Mouse (Mus musculus) hindbrain, embryonic 11.5 days (tissue): ENCODE measurements around the gene Ift81. TPM values are rescaled to one million over a fixed set of nuclear protein-coding genes. Genes with fewer than 3 reads are reported as not detected.

Source experiments
- ATAC-seq: fragments of 200-750 bp; cut with Nextera tagmentation; 2 replicates; pipeline ENCODE4 v1.8.0; 2017; ENCODE audit warnings: mild to moderate bottlenecking, moderate TSS enrichment, moderate library complexity; ENCODE audit not compliant: low FRiP score
- DNase-seq: peaks from one replicate; pipeline ENCODE4 v3.0.0-alpha.2; 2015; ENCODE audit warnings: low spot score
- H3K27ac ChIP-seq: fragments of 300-500 bp; sonication (generic); 2 replicates; pipeline ENCODE4 v1.5.1; 2014; ENCODE audit warnings: mild to moderate bottlenecking, low read depth, low read length
- H3K27me3 ChIP-seq: fragments of 300-500 bp; sonication (generic); 2 replicates; pipeline ENCODE4 v1.6.1; 2014; ENCODE audit warnings: mild to moderate bottlenecking, low read length, moderate library complexity, mixed read lengths; ENCODE audit not compliant: control insufficient read depth, insufficient read depth
- H3K36me3 ChIP-seq: fragments of 300-500 bp; sonication (generic); 2 replicates; pipeline ENCODE4 v1.6.1; 2014; ENCODE audit warnings: mild to moderate bottlenecking, low read length, moderate library complexity, mixed read lengths; ENCODE audit not compliant: control insufficient read depth, insufficient read depth
- H3K4me1 ChIP-seq: fragments of 300-500 bp; sonication (generic); replicated peaks from 2 replicates; pipeline ENCODE4 v1.6.1; 2014; ENCODE audit warnings: low read length, mixed read lengths; ENCODE audit not compliant: control insufficient read depth, insufficient read depth
- H3K4me2 ChIP-seq: fragments of 300-500 bp; sonication (generic); replicated peaks from 2 replicates; pipeline ENCODE4 v1.6.1; 2014; ENCODE audit warnings: mild to moderate bottlenecking, low read depth, low read length
- H3K4me3 ChIP-seq: fragments of 300-500 bp; sonication (generic); 2 replicates; pipeline ENCODE4 v1.5.1; 2014; ENCODE audit warnings: low read depth, low read length
- H3K9ac ChIP-seq: fragments of 300-500 bp; sonication (generic); 2 replicates; pipeline ENCODE4 v1.6.1; 2014; ENCODE audit warnings: low read depth, low read length
- H3K9me3 ChIP-seq: fragments of 300-500 bp; sonication (generic); 2 replicates; pipeline ENCODE4 v1.6.1; 2016; ENCODE audit warnings: low read length; ENCODE audit not compliant: control insufficient read depth
- WGBS: fragments of 180-500 bp; shearing (Covaris S2); extraction: QIAGEN DNeasy Blood & Tissue Kit; methylation state at CpG from one replicate; pipeline ENCODE4 v1.1.7; 2014; 5-methylcytosine and 5-hydroxymethylcytosine counted together
- polyA plus RNA-seq: library from polyadenylated mRNA; unstranded; fragments of >200 nt; fragmentation: Nextera tagmentation; extraction: Ambion mirVana; gene quantifications from 2 replicates; pipeline ENCODE4 v1.2.1, GENCODE M21; 2014

The Ift81 gene
- polyA plus RNA-seq: 46.1 and 49.1 TPM in 2 replicates

GRCm38 (mm10) chr5:122613908-122614732 is at the start of gene Ift81:
Gene Ift81 (minus strand): TSS chr5:122614518.
- 3% methylated on average over 62 of the region's 67 CpGs for WGBS
- peak within 1 kb of the TSS; percentile 89 for H3K4me3 ChIP-seq
- no peaks in the 10 kb centered on the region for H3K4me1 ChIP-seq
- H3K36me3 ChIP-seq: no peaks in the 10 kb centered on the region
- peak within 1 kb of the TSS; percentile 89 for H3K9ac ChIP-seq
- H3K9me3 ChIP-seq: no peaks in the 10 kb centered on the region
- H3K4me2 ChIP-seq: peak within 1 kb of the TSS; percentile 53
- peak; percentile 98 for DNase-seq
- peak; percentile 93 for ATAC-seq
- H3K27ac ChIP-seq: peak within 1 kb of the TSS; percentile 67
- H3K27me3 ChIP-seq: no peaks in the 10 kb centered on the region

- no peak overlapping the region for H3K4me3 ChIP-seq
- no peak overlapping the region for H3K9ac ChIP-seq
- ATAC-seq (no peak), DNase-seq (no peak)
- 97% methylated on average over 6 of the region's 6 CpGs for WGBS
- H3K4me2 ChIP-seq: no peak overlapping the region
- H3K27ac ChIP-seq: no peak overlapping the region
- no peaks in the 10 kb centered on the region for H3K4me1 ChIP-seq
- no peaks in the 10 kb centered on the region for H3K9me3 ChIP-seq
- no peaks in the 10 kb centered on the region for H3K27me3 ChIP-seq
- H3K36me3 ChIP-seq: no peaks in the 10 kb centered on the region
These were observed 48.2 kb upstream of the Ift81 start for GRCm38 (mm10) chr5:122662501-122662900.

GRCm38 (mm10) chr5:122656808-122657207 is 42.5 kb upstream of the Ift81 start:
- ATAC-seq (no peak), DNase-seq (no peak)
- 93% methylated on average over 12 of the region's 12 CpGs for WGBS

GRCm38 (mm10) chr5:122654268-122654573 is 39.9 kb upstream of the Ift81 start:
- H3K36me3 ChIP-seq: no peaks in the 10 kb centered on the region
- H3K27ac ChIP-seq: peak overlapping the region; percentile 34
- H3K9ac ChIP-seq: no peak overlapping the region
- no peaks in the 10 kb centered on the region for H3K9me3 ChIP-seq
- ATAC-seq (no peak; the same call in 1 of the 2 replicates), DNase-seq (peak; percentile 9)
- peaks cover 10% of the 10 kb centered on the region for H3K4me1 ChIP-seq
- 58% methylated on average over 5 of the region's 5 CpGs for WGBS
- H3K4me3 ChIP-seq: no peak overlapping the region
- no peak overlapping the region for H3K4me2 ChIP-seq
- H3K27me3 ChIP-seq: no peaks in the 10 kb centered on the region

More at GRCm38 (mm10) chr5:122656808-122657207, 42.5 kb upstream of the Ift81 start:
- Histone ChIP-seq H3K4me2 (no peak overlapping the region), H3K27me3 (no peaks in the 10 kb centered on the region), H3K36me3 (no peaks in the 10 kb centered on the region), H3K27ac (no peak overlapping the region), H3K9ac (no peak overlapping the region), H3K4me1 (peaks cover 10% of the 10 kb centered on the region), H3K9me3 (no peaks in the 10 kb centered on the region), H3K4me3 (no peak overlapping the region)

GRCm38 (mm10) chr5:122653446-122654267 is 39.3 kb upstream of the Ift81 start:
- WGBS: 26% methylated on average over 15 of the region's 15 CpGs
- H3K9ac ChIP-seq: no peak overlapping the region; the same call in 1 of the 2 replicates

GRCm38 (mm10) chr5:122653112-122653445 is 38.8 kb upstream of the Ift81 start:
- Histone ChIP-seq H3K27me3 (no peaks in the 10 kb centered on the region), H3K4me2 (no peak overlapping the region), H3K4me1 (peaks cover 10% of the 10 kb centered on the region), H3K9me3 (no peaks in the 10 kb centered on the region), H3K36me3 (no peaks in the 10 kb centered on the region), H3K4me3 (no peak overlapping the region), H3K9ac (no peak overlapping the region; the same call in 1 of the 2 replicates), H3K27ac (peak overlapping the region; percentile 34)
- ATAC-seq (no peak), DNase-seq (peak; percentile 27)
- 45% methylated on average over 10 of the region's 10 CpGs for WGBS

More at GRCm38 (mm10) chr5:122653446-122654267, 39.3 kb upstream of the Ift81 start:
- no peaks in the 10 kb centered on the region for H3K27me3 ChIP-seq
- H3K36me3 ChIP-seq: no peaks in the 10 kb centered on the region
- ATAC-seq: peak; percentile 69
- peak overlapping the region; percentile 34 for H3K27ac ChIP-seq
- peak; percentile 51 for DNase-seq
- H3K4me2 ChIP-seq: no peak overlapping the region
- H3K9me3 ChIP-seq: no peaks in the 10 kb centered on the region
- H3K4me3 ChIP-seq: no peak overlapping the region
- H3K4me1 ChIP-seq: peaks cover 10% of the 10 kb centered on the region

GRCm38 (mm10) chr5:122652506-122652905 is 38.2 kb upstream of the Ift81 start:
- H3K4me3 ChIP-seq: no peak overlapping the region
- no peak overlapping the region for H3K4me2 ChIP-seq
- H3K9ac ChIP-seq: no peak overlapping the region
- H3K4me1 ChIP-seq: peaks cover 10% of the 10 kb centered on the region
- no peak for DNase-seq
- H3K36me3 ChIP-seq: no peaks in the 10 kb centered on the region
- WGBS: 85% methylated on average over 7 of the region's 7 CpGs
- H3K27me3 ChIP-seq: no peaks in the 10 kb centered on the region
- peak overlapping the region; percentile 7; the same call in 1 of the 2 replicates for H3K27ac ChIP-seq
- no peak for ATAC-seq
- H3K9me3 ChIP-seq: no peaks in the 10 kb centered on the region

- Histone ChIP-seq H3K27ac (no peak overlapping the region), H3K4me3 (no peak overlapping the region), H3K27me3 (no peaks in the 10 kb centered on the region), H3K9ac (no peak overlapping the region), H3K4me1 (peaks cover 10% of the 10 kb centered on the region), H3K36me3 (no peaks in the 10 kb centered on the region), H3K9me3 (no peaks in the 10 kb centered on the region), H3K4me2 (no peak overlapping the region)
- no peak for ATAC-seq
- no peak for DNase-seq
- WGBS: 87% methylated on average over 8 of the region's 8 CpGs
These were observed 35.8 kb upstream of the Ift81 start for GRCm38 (mm10) chr5:122650100-122650499.
